ENCODE assay signal across 16 mouse cellular contexts in the genomic region with DNA sequence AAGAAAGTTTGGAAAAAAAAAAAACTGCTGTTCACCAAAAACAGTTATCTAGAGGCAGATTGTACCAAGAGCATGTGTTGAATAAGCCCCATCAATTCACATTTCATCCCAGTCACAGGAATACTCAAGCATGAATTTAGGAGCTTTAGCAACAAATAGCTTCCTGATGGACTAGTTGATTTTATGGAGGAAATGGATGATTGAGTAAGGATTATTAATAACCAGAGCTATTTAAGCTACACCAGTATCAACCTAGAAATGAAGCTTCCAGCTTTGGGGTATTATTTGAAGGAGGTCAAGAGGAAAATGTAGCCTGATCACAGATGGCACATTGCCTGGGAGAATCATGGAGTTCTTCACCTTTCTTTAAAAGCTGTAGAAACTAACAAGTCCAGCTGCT.
"Had no signal": no experiment of that assay in that cellular context is flagged by ENCODE, and none has a peak within 500 bp of the region (broad histone marks: within the 10 kb centered on the region; RNA-seq: fewer than 3 reads in every experiment).

No protein-coding gene starts in this region.

- H3K4me1 ChIP-seq: neural tube, embryonic 12.5 days; neural tube, embryonic 13.5 days; neural tube, embryonic 15.5 days; stomach, embryonic 15.5 days had no signal

- DNase-seq: right cerebral cortex, adult 18-20 months; right cerebral cortex, postnatal 14 days; right cerebral cortex, postnatal 25 days; right cerebral cortex, postnatal 4 days; spleen, adult 18-20 months; thymus, adult 18-20 months; thymus, adult 2 months; thymus, postnatal 14 days; thymus, postnatal 25 days; thymus, postnatal 36 days; thymus, postnatal 4 days had no signal

- H3K36me3 ChIP-seq: neural tube, embryonic 12.5 days; neural tube, embryonic 13.5 days; neural tube, embryonic 15.5 days; stomach, embryonic 15.5 days had no signal

- H3K9me3 ChIP-seq: neural tube, embryonic 12.5 days; neural tube, embryonic 13.5 days; stomach, embryonic 15.5 days had no signal

- H3K4me3 ChIP-seq: neural tube, embryonic 12.5 days; neural tube, embryonic 13.5 days; neural tube, embryonic 15.5 days; stomach, embryonic 15.5 days had no signal

- H3K27me3 ChIP-seq: neural tube, embryonic 12.5 days; neural tube, embryonic 13.5 days; neural tube, embryonic 15.5 days; stomach, embryonic 15.5 days had no signal

- H3K27ac ChIP-seq: neural tube, embryonic 12.5 days; neural tube, embryonic 13.5 days; neural tube, embryonic 15.5 days; stomach, embryonic 15.5 days; stomach, postnatal 0 days had no signal
